Mouse (Mus musculus) kidney, adult 2 months (tissue): ENCODE measurements at regions not wholly inside any gene's neighbourhood (a gene's known extent, or its start where the extent isn't known, plus 50 kb on each side); places are given as distances from the start of the nearest gene placed in this dataset.

Experiments
- CTCF ChIP-seq: fragments of 200-500 bp; conservative IDR thresholded peaks from 2 replicates; pipeline ENCODE4 v1.5.1; 2011; ENCODE audit warnings: low read depth, mild to moderate bottlenecking, control low read depth, low read length, moderate library complexity, mixed read lengths; ENCODE audit not compliant: insufficient read depth, insufficient read length
- POLR2A ChIP-seq: fragments of 200-500 bp; IDR thresholded peaks from one replicate; pipeline ENCODE4 v1.6.1; 2011; ENCODE audit warnings: low read depth, low read length, control low read depth

- TF ChIP-seq CTCF: peak; percentile 36; the same call in 1 of the 2 replicates
- no peak for TF ChIP-seq POLR2A
Measured at GRCm38 (mm10) chr10:8973934-8974333, 88.1 kb upstream of the Sash1 start.
